19 mouse cellular contexts compared by ENCODE assay signal in genomic region chr7:16472116-16472709, GRCm38 (mm10). TPM values are rescaled to one million over a fixed set of nuclear protein-coding genes. Genes with fewer than 3 reads are reported as not detected.
A peak's percentile ranks its signal among the peaks of the same experiment; 100 is the strongest.
DNase-seq lines count a peak whose midpoint lies in the region; ATAC-seq and TF ChIP-seq lines count a peak whose summit lies in the region.
"Had no signal": no experiment of that assay in that cellular context is flagged by ENCODE, and none has a peak within 500 bp of the region (broad histone marks: within the 10 kb centered on the region; RNA-seq: fewer than 3 reads in every experiment).

No protein-coding gene starts in this region.

- no peak overlapping the region for H3K27ac ChIP-seq in midbrain, embryonic 11.5 days (ENCODE audit: low read depth, low read length)
- H3K27ac ChIP-seq in midbrain, embryonic 15.5 days: no peak overlapping the region
- H3K27ac ChIP-seq in forebrain, embryonic 11.5 days (ENCODE audit: low read depth, low read length): no peak overlapping the region
- no peak overlapping the region for H3K27ac ChIP-seq in hindbrain, embryonic 14.5 days
- H3K27ac ChIP-seq in neural tube, embryonic 15.5 days (replicated peaks): no peak overlapping the region
- H3K27ac ChIP-seq in thymus, adult 2 months (ENCODE audit: control insufficient read depth, insufficient read depth, low read length): no peak overlapping the region
- H3K27ac ChIP-seq: embryonic facial prominence, embryonic 10.5 days; kidney, embryonic 15.5 days had no signal

- peak; percentile 84 for DNase-seq in midbrain, embryonic 11.5 days (ENCODE audit: low spot score, missing footprints)
- DNase-seq in forebrain, embryonic 11.5 days (ENCODE audit: low spot score): peak; percentile 74
- DNase-seq in hindbrain, embryonic 14.5 days (ENCODE audit: low spot score): no peak
- DNase-seq in spleen, adult 18-20 months: no peak
- no peak for DNase-seq in thymus, adult 2 months
- no peak for DNase-seq in heart, adult 11 months
- DNase-seq: cerebellum, adult 9-10 months; heart, postnatal 14 days had no signal

- no peaks in the 10 kb centered on the region for H3K36me3 ChIP-seq in midbrain, embryonic 11.5 days (ENCODE audit: control insufficient read depth, insufficient read depth, low read length)
- no peaks in the 10 kb centered on the region for H3K36me3 ChIP-seq in midbrain, embryonic 15.5 days (replicated peaks)
- no peaks in the 10 kb centered on the region for H3K36me3 ChIP-seq in forebrain, embryonic 11.5 days (ENCODE audit: control insufficient read depth, insufficient read depth, low read length)
- no peaks in the 10 kb centered on the region for H3K36me3 ChIP-seq in hindbrain, embryonic 14.5 days (replicated peaks; ENCODE audit: control insufficient read depth, insufficient read depth)
- no peaks in the 10 kb centered on the region for H3K36me3 ChIP-seq in neural tube, embryonic 15.5 days
- no peaks in the 10 kb centered on the region for H3K36me3 ChIP-seq in thymus, adult 2 months (ENCODE audit: control insufficient read depth, insufficient read depth, low read length)
- H3K36me3 ChIP-seq: embryonic facial prominence, embryonic 10.5 days; heart, embryonic 12.5 days; kidney, embryonic 15.5 days had no signal

- no peaks in the 10 kb centered on the region for H3K9me3 ChIP-seq in midbrain, embryonic 11.5 days (ENCODE audit: control insufficient read depth, low read length)
- no peaks in the 10 kb centered on the region for H3K9me3 ChIP-seq in midbrain, embryonic 15.5 days
- H3K9me3 ChIP-seq in forebrain, embryonic 11.5 days (ENCODE audit: control insufficient read depth, low read length): no peaks in the 10 kb centered on the region
- no peaks in the 10 kb centered on the region for H3K9me3 ChIP-seq in hindbrain, embryonic 14.5 days (ENCODE audit: control insufficient read depth, low read length)
- H3K9me3 ChIP-seq in neural tube, embryonic 15.5 days (replicated peaks): no peaks in the 10 kb centered on the region
- H3K9me3 ChIP-seq: embryonic facial prominence, embryonic 10.5 days; kidney, embryonic 15.5 days had no signal

- ATAC-seq in midbrain, embryonic 11.5 days (ENCODE audit: low FRiP score): no peak
- no peak for ATAC-seq in midbrain, embryonic 15.5 days (replicated peaks)
- ATAC-seq in forebrain, embryonic 11.5 days (replicated peaks; ENCODE audit: low FRiP score): peak; percentile 47; the same call in 1 of the 2 replicates
- ATAC-seq in hindbrain, embryonic 14.5 days (ENCODE audit: low FRiP score): no peak
- no peak for ATAC-seq in neural tube, embryonic 15.5 days (ENCODE audit: low FRiP score)

- H3K9ac ChIP-seq in midbrain, embryonic 11.5 days (ENCODE audit: low read length): no peak overlapping the region
- no peak overlapping the region for H3K9ac ChIP-seq in midbrain, embryonic 15.5 days
- H3K9ac ChIP-seq in forebrain, embryonic 11.5 days (ENCODE audit: low read length): no peak overlapping the region
- no peak overlapping the region for H3K9ac ChIP-seq in hindbrain, embryonic 14.5 days
- no peak overlapping the region for H3K9ac ChIP-seq in neural tube, embryonic 15.5 days (replicated peaks)
- H3K9ac ChIP-seq: heart, embryonic 12.5 days; kidney, embryonic 15.5 days; lung, embryonic 14.5 days had no signal

- no peak for TF ChIP-seq CTCF in thymus, adult 2 months (IDR thresholded peaks at IDR 0.05; ENCODE audit: borderline replicate concordance, control insufficient read depth, extremely low read depth, insufficient read depth, low read length, poor library complexity)

- no peak overlapping the region for H3K4me2 ChIP-seq in midbrain, embryonic 11.5 days
- no peak overlapping the region for H3K4me2 ChIP-seq in midbrain, embryonic 15.5 days
- H3K4me2 ChIP-seq in forebrain, embryonic 11.5 days (ENCODE audit: low read depth, low read length, severe bottlenecking): no peak overlapping the region
- H3K4me2 ChIP-seq in hindbrain, embryonic 14.5 days (replicated peaks): peak overlapping the region; percentile 10; the same call in 1 of the 2 replicates
- peak overlapping the region; percentile 28 for H3K4me2 ChIP-seq in neural tube, embryonic 15.5 days
- H3K4me2 ChIP-seq: heart, embryonic 12.5 days; kidney, embryonic 15.5 days; liver, embryonic 11.5 days; lung, embryonic 14.5 days had no signal

- H3K27me3 ChIP-seq in midbrain, embryonic 11.5 days (ENCODE audit: control insufficient read depth, insufficient read depth, low read length): peaks cover 56% of the 10 kb centered on the region
- peaks cover 54% of the 10 kb centered on the region for H3K27me3 ChIP-seq in midbrain, embryonic 15.5 days (replicated peaks)
- peaks cover 72% of the 10 kb centered on the region for H3K27me3 ChIP-seq in forebrain, embryonic 11.5 days (ENCODE audit: control insufficient read depth, insufficient read depth, low read length)
- H3K27me3 ChIP-seq in hindbrain, embryonic 14.5 days (ENCODE audit: control insufficient read depth, insufficient read depth, low read length): peaks cover 63% of the 10 kb centered on the region
- peaks cover 80% of the 10 kb centered on the region for H3K27me3 ChIP-seq in neural tube, embryonic 15.5 days (replicated peaks)
- peaks cover 33% of the 10 kb centered on the region for H3K27me3 ChIP-seq in thymus, adult 2 months (ENCODE audit: control insufficient read depth, insufficient read depth, low read length)

- no peak for TF ChIP-seq POLR2A in thymus, adult 2 months (IDR thresholded peaks at IDR 0.05; ENCODE audit: control insufficient read depth, extremely low read depth, insufficient read depth, low read length, poor library complexity)

- WGBS in midbrain, embryonic 11.5 days: 10% methylated on average over 17 of the region's 17 CpGs
- WGBS in midbrain, embryonic 15.5 days: 3% methylated on average over 17 of the region's 17 CpGs
- WGBS in forebrain, embryonic 11.5 days: 2% methylated on average over 17 of the region's 17 CpGs
- 6% methylated on average over 17 of the region's 17 CpGs for WGBS in hindbrain, embryonic 14.5 days
- WGBS in neural tube, embryonic 15.5 days: 3% methylated on average over 17 of the region's 17 CpGs
- 37% methylated on average over 17 of the region's 17 CpGs for WGBS in thymus, adult 2 months

- H3K4me1 ChIP-seq in midbrain, embryonic 11.5 days (ENCODE audit: control insufficient read depth, insufficient read depth, low read length): peaks cover 12% of the 10 kb centered on the region
- peaks cover 24% of the 10 kb centered on the region for H3K4me1 ChIP-seq in midbrain, embryonic 15.5 days
- peaks cover 18% of the 10 kb centered on the region for H3K4me1 ChIP-seq in forebrain, embryonic 11.5 days (replicated peaks; ENCODE audit: control insufficient read depth, insufficient read depth, low read length)
- peaks cover 15% of the 10 kb centered on the region for H3K4me1 ChIP-seq in hindbrain, embryonic 14.5 days (replicated peaks; ENCODE audit: control insufficient read depth, insufficient read depth, low read length)
- H3K4me1 ChIP-seq in neural tube, embryonic 15.5 days: peaks cover 30% of the 10 kb centered on the region
- H3K4me1 ChIP-seq in thymus, adult 2 months (replicated peaks; ENCODE audit: control insufficient read depth, insufficient read depth, low read length): no peaks in the 10 kb centered on the region; the same call in 1 of the 2 replicates

- H3K4me3 ChIP-seq in midbrain, embryonic 11.5 days (ENCODE audit: low read depth, low read length): no peak overlapping the region
- H3K4me3 ChIP-seq in midbrain, embryonic 15.5 days: no peak overlapping the region
- H3K4me3 ChIP-seq in forebrain, embryonic 11.5 days (ENCODE audit: low read depth, low read length): no peak overlapping the region
- no peak overlapping the region for H3K4me3 ChIP-seq in hindbrain, embryonic 14.5 days (replicated peaks; ENCODE audit: low read length)
- H3K4me3 ChIP-seq in neural tube, embryonic 15.5 days (replicated peaks): no peak overlapping the region
- H3K4me3 ChIP-seq in thymus, adult 2 months (ENCODE audit: control insufficient read depth, insufficient read depth, low read length): no peak overlapping the region
- H3K4me3 ChIP-seq: embryonic facial prominence, embryonic 10.5 days; heart, embryonic 12.5 days; kidney, embryonic 15.5 days; myocyte had no signal

RNA-seq across cellular contexts. Expression of gene Npas1, which starts 5.3 kb away (rescaled TPM):
- polyA plus RNA-seq in midbrain, embryonic 11.5 days (2014; fragmentation: Nextera tagmentation; extraction: Ambion mirVana): 0.30 TPM in 2 replicates
- polyA plus RNA-seq in midbrain, embryonic 15.5 days (2015; fragmentation: Nextera tagmentation; extraction: Ambion mirVana): 5.8 and 7.2 TPM in 2 replicates
- 0.55 and 0.63 TPM in 2 replicates for polyA plus RNA-seq in forebrain, embryonic 11.5 days (2014; fragmentation: Nextera tagmentation; extraction: Ambion mirVana)
- 2.2 and 4.4 TPM in 2 replicates for polyA plus RNA-seq in hindbrain, embryonic 14.5 days (2014; fragmentation: Nextera tagmentation; extraction: Ambion mirVana)
- polyA plus RNA-seq in neural tube, embryonic 15.5 days (2015; fragmentation: Nextera tagmentation; extraction: Ambion mirVana): 3.6 and 3.8 TPM in 2 replicates
- 0.17 and 0.28 TPM in 2 replicates for polyA plus RNA-seq in thymus, adult 2 months (2012; rRNA removed)
- polyA plus RNA-seq: limb, embryonic 11.5 days; lung, embryonic 14.5 days; spleen, adult 2 months; stomach, embryonic 14.5 days had no signal

RNA-seq across cellular contexts. Expression of gene Tmem160, which starts 19.6 kb away (rescaled TPM):
- 40.0 and 49.2 TPM in 2 replicates for polyA plus RNA-seq in midbrain, embryonic 11.5 days (2014; fragmentation: Nextera tagmentation; extraction: Ambion mirVana)
- polyA plus RNA-seq in midbrain, embryonic 15.5 days (2015; fragmentation: Nextera tagmentation; extraction: Ambion mirVana): 63.6 and 74.4 TPM in 2 replicates
- 48.6 and 52.1 TPM in 2 replicates for polyA plus RNA-seq in forebrain, embryonic 11.5 days (2014; fragmentation: Nextera tagmentation; extraction: Ambion mirVana)
- polyA plus RNA-seq in hindbrain, embryonic 14.5 days (2014; fragmentation: Nextera tagmentation; extraction: Ambion mirVana): 64.3 and 75.4 TPM in 2 replicates
- polyA plus RNA-seq in neural tube, embryonic 15.5 days (2015; fragmentation: Nextera tagmentation; extraction: Ambion mirVana): 66.4 and 72.3 TPM in 2 replicates
- polyA plus RNA-seq in thymus, adult 2 months (2012; rRNA removed): 225 and 228 TPM in 2 replicates

Comparison
In these comparisons a context has a peak if more than half of its experiments do, and no peak if none do; other contexts are left out.
1. DNase-seq: peak in midbrain, embryonic 11.5 days (single experiment) and forebrain, embryonic 11.5 days (single experiment); none in hindbrain, embryonic 14.5 days (single experiment), spleen, adult 18-20 months (0 of 2), thymus, adult 2 months (single experiment) and heart, adult 11 months (single experiment).
2. H3K4me2 ChIP-seq: peak in hindbrain, embryonic 14.5 days (single experiment) and neural tube, embryonic 15.5 days (single experiment); none in midbrain, embryonic 11.5 days (single experiment), midbrain, embryonic 15.5 days (single experiment) and forebrain, embryonic 11.5 days (single experiment).